Mouse (Mus musculus): ENCODE measurements around the gene Sphk2. TPM values are rescaled to one million over a fixed set of nuclear protein-coding genes. Genes with fewer than 3 reads are reported as not detected.

The Sphk2 gene
- polyA plus RNA-seq, 1 experiment: 52.1 TPM

DNA sequence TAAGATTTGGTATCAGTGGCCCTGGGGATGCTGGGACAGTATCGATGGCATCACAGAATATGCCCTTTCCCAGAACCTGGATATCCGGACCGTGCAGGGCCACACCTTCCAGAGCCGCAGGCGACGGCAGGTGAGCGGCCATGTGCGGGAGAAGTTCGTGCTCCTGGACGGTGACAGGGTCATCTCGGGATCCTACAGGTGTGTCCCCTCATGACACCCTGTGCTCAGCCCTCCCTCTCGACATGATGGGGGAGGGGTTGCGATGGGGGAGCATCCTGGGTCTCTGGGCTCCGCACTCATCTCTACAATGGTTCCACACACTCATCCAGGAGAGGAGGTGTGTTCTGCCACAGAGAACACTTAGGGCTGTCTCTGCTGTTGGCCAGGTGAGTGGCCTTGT is 6.0 kb upstream of the Sphk2 start:
- DNase-seq (ENCODE audit: low read depth): no peak

DNA sequence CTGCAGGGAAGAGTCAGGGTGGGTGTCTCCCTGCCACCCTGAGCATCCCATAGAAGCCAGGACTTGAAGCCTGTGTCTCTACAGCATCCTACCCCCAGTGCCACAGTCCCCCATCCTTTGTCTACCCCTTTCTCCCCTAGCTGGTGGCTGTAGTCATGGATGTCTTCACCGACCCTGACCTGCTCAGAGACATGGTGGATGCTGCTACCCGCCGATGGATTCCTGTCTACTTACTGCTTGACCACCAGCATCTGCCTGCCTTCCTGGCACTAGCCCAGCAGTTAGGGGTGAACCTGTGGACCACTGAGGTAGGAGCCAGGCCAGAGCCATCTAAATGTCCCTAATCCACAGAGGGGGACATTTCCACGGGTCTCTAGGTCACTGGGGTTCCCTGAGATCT is 5.5 kb upstream of the Sphk2 start:
- DNase-seq (ENCODE audit: low read depth): no peak

DNA sequence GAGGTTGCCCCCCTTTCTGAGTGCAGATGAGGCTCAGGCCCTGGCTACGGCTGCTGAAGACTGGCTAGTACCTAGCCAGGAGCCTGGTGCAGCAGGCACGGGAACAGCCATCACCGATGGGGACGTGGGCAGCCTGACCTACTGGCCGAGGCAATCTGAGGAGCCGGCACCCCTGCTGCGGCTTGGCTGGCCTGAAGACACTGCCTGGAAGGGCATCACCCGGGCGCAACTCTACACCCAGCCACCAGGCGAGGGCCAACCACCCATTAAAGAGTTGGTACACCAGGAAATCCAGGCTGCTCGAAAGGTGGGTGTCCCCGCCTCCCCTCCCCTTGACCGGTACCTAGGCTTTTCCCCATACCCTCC is 4.5 kb upstream of the Sphk2 start:
- DNase-seq (ENCODE audit: low read depth): no peak

DNA sequence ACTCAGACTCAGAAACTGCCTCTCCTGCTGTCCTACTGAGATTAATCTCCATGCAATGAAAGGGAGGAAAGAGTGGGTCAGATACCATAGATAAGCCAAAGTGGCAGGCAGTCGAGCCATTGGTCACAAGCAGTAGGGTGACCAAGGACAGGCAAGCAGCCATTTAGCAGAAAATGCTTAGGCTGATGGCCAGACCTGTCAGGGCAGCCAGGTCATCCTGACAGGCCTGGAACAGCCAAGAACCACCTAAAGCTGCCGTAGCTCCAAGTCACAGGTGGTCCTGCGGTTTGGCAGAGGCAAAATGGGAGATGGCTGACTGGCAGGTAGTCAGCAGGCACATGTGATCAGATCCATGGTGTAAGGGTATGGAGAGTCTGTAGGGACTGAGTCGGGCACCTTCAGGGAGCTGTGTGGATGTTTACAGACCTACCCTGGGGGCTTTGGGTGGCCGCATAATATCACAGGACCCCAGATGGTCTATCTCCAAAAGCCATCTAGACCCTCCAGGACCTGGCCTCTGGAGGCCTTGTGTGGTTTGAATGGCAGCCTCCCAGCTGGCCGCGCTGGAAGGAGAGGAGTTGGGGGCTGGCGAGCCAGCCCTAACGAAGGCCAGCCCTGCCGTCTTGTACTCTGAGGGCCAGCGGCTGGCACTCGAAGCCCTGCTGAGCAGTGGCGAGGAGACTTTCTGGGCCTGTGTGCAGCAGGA is 4.0 kb upstream of the Sphk2 start:
- no peak for DNase-seq (ENCODE audit: low read depth)

DNA sequence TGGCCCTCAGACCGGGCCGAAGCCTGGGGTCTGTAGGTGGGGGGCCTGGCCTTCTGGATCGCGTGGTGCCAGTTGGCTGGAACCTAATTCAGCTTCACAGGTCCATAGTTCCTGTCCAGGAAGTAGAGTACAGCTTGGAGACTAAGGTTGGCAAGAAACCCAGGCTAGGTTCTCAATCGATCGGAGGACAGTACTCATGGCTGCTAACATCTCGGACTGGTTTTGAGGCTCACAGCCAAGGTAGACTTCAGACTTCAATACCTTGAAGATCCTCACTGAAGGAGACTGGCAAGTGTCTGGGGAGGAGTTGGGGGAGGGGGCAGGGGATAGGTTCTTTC is 3.4 kb upstream of the Sphk2 start:
- DNase-seq (ENCODE audit: low read depth): no peak

DNA sequence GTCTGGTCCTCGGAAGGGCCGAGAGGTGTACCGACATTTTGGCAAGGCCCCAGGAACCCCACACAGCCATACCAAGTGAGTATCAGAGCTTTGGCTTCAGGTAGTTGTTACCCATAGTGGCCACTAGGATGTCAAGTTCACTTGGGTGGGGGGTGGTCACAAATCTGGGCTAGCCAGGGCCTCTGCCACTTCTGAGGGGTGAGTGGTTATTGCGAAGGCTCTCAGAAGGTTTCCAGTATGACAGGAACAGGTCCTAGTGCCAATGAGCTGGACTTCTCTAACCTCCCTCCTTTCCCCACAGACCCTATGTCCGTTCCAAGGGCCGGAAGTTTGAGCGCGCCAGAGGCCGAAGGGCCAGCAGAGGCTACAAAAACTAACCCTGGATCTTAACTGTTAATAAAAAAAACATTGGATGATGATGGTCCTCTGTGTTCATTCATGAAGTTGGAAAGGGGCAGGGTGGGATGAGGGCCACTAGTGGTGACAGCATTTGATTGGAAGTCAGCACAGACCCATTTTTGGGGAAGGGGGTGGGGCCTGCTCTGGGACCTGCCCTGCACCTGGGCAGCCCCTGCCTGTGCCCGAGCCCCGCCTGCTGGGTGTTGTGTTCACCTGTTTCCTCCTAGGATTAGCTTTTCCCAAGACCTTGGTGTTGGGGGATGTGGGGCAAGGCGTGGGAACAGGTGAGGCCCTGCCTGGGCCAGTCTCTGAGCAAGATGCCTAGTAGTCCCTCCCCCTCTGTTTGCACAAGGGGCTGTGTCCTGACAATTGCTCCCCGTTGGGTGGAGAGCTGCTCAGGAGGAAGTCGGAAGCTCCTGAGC is 2.8 kb upstream of the Sphk2 start, which contains the start of gene Fam83e:
Gene Fam83e, plus strand, starts transcription at position 800 of the 821 bp plus-strand sequence.
- DNase-seq (ENCODE audit: low read depth): no peak

DNA sequence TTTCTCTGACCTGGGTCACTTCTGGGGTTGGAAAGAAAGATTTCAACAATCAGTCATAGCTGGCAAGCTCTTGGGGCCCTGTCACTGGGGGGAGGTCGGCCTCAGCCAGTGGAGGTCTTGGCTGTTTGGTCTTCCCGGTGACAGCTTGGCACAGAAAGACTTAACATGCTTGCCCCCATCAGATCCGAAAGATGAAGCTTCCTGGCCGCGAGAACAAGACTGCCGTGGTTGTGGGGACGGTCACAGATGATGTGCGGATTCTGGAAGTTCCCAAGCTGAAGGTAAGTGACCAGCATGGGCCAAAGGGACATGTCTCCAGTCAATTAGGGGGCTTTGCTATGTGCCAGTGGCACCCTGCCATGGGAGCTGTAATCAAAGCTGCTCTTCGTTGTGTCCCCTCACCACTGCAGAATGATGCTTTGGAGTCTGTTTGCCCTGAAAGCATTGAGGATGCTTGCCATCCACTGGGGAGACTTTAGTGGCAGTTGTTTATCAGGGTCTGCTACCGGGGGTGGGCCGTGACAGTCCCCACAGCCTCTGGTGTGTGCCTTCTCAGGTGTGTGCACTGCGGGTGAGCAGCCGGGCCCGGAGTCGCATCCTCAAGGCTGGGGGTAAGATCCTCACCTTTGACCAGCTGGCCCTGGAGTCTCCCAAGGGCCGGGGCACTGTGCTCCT is 2.1 kb upstream of the Sphk2 start:
- no peak for DNase-seq (ENCODE audit: low read depth)

DNA sequence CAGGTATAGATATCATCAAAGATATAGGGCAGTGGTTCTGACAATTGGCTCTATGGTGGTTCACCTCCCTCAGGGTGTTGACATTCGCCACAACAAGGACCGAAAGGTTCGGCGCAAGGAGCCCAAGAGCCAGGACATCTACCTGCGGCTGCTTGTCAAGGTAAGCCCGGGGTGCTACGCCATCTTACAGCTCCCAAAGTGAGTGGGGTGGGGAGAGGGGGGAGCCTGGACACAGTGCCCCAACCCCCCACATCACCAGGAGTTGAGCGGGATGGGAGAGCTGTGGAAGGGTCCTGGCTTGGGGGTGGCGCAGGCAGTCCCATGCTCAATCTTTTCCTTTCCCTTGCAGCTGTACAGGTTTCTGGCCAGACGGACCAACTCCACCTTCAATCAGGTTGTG is 1.4 kb upstream of the Sphk2 start:
- DNase-seq (ENCODE audit: low read depth): no peak

DNA sequence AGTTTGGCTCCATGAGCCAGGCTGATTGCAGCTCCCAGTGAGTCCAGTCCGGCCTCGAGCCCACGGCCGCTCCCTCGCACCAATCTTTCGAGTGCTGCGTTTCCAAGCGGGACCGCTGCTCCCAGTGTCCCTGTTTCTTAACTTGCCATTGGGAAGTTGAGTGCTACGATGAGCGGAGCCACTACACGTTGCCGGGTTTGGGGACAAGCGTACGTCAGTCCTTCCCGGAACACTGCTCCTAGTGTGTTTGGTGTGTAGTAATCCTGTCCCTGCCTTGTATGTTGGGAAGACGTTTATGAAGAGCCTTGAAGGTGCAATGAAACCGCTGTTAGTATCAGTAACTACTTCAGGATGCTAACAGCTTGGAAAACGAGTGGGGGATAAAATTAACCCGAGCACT is 529 bp upstream of the Sphk2 start:
- DNase-seq (ENCODE audit: low read depth): no peak

DNA sequence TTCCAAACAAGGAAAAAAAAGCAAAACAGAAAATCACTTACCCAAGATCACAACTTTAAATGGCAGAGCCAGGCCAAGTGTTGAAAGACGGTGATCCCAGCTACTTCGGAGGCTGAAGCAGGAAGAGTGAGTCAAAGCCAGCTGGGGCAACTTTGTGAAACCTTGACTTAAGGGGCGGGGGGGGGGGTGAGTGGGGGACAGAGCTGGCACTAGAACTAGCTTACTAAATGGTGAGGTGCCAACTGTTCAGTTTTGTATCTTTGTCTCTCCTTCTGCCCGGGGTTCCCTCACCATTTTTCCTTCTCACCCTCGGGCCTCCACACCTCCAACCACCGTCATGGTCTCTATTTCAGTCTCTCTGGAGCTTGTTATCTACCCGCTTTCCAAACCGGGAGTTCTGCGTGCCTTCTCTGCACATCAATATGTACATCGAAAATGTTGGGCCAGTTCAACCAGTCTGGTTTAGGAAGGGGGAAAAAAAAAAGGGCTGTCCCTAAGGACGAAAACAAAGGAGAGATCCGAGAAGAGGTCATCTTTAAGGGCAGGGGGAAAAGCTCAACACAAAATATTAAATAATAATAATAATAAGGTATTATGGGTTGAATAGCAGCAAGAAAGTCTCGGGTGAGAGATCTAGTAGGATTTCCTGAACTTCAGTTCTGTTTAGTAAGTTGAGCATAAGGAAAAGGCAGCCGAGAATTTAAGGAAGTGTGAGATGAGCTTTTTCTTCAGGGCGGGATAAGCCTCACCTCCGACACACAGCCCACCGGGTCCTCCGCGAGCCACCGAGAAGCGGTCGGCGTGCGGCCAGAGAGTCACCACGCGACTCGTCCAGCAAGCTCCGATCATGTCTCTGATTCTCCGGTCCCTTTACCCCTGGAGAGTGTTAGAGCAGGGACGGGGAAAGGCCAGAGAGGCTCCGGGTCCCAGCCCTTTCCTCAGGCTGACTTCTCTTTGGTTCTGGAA is 567 bp downstream of the Sphk2 start:
- DNase-seq (ENCODE audit: low read depth): no peak

DNA sequence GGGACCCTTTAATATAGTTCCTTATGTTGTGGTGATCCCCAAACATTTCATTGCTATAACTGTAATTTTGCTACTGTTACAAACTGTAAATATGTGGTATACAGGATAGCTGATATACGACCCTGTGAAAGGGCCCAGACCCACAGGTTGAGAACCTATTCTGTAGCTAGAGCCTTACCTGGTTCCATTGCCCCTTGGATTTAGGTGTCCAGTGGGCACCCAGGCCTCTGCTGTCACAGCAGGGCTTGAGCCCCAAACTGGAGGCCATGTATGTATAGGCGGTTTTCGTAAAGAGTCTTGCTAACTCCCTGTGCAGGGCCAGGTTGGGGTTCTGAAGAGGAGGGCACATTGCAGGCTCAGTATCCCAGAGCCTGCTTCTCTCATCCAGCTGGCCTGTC is 1.3 kb downstream of the Sphk2 start:
- DNase-seq (ENCODE audit: low read depth): no peak

DNA sequence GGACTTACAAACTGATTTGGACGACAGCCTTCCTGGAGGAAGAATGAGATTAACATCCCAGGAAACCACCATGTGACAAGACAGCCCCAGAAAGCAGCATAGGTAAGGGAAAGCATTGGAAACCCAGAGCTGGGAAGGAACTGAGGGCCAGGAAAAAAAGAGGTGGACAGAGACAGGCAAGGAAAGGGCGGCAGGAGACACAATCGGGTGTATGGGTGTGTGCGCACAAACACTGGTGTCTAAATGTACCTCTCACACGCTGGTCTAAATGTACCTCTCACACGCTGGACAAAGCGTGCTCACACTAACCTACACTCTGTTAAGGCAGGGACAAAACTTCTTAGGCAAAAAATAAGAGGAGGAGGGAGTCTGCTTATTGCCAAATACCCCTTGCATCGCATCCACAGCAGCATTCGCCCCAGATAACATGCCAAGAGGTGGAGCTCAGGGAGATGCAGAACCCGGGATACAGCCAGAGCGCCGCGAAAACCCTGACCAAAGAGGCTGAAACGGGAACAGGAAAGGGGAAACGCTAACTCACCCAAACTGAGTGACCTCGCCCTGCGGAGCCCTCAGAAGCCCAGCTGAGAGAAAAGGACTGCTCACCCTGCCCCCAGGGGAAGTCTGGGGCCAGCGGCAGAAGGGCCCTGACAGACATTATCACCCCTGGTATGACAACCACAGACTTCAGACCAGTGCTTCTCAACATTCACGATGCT is 1.9 kb downstream of the Sphk2 start:
- no peak for DNase-seq (ENCODE audit: low read depth)

DNA sequence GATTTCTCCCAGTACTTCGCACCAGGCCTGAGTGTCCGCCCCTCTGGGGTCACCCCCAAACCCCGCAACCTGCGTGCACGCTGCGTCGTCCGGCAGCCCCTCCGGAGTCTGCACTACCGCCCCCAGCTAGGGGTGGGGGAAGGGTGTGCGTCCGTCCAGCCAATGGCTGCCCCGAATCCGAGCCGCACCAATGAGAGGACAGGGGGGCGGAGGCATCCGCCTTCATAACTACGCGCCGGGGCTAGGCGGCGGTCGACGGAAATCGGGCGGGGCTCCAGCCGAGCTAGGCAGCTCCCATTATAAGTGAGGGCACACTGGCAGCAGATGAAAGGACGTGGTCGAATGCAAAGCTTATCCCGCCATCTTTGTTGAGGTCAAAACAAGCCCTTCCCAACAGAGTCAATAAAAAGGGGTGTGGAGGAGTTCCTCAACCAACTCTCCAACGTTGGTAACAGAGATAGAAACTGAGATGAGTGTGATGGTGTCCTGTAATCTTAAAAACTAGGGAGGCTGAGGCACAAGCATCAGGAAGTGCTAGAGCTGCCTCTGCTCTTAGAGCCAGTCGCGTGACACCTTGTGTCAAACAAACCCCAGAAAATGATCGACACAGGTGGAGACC is 2.6 kb downstream of the Sphk2 start, which contains the start of gene Rpl18:
Gene Rpl18, plus strand, starts transcription at position 368 of the 619 bp plus-strand sequence.
- no peak for DNase-seq (ENCODE audit: low read depth)

DNA sequence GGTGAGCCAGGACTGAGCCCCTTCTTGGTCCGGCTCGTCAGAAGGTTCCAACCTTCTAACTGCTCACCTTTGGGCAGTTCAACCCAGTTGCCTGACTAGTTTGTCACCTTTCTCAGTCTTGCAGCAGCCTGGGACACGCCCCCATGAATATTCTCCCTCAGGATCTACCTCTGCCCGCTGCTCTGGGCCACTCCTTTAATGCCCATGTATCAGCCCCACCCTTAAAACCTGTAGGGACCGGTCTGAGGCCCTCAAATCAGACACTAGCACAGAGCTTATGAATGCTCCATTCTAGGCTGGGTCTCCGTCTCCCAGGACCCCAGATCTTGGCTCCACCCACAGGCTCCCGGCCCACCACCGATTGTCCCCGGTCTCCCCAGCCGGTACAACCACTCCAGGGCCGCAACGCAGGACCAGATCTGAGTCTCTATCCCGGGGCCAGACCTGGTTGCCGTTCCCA is 3.1 kb downstream of the Sphk2 start:
- no peak for DNase-seq (ENCODE audit: low read depth)

DNA sequence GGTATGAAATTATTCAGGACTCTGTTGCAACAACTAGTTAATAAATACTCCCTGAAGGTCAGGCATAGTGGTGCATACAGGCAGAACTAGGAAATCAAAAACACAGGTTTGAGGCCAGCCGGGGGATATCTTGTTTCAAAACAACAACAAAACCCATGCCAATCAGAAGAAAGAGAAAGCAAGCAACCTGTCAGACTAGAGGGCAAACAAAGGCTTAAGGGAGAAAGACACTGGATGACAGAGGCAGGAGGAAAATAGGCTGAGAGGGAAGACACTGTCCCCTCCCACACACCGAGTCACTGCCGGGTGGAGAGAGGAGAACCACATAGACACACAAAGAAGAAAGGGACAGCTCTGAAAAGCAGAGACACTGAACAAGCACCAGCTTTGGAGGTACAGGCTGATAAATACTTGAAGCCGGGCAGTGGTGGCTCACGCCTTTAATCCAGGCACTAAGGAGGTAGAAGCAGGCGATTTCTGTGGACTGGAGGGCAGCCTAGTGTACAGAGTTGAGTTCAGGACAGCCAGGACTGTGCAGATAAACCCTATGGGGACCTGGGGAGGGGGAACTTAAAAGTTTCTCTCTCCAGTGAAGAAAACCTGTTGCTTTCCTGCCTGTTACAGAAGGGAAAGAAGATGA is 3.8 kb downstream of the Sphk2 start:
- no peak for DNase-seq (ENCODE audit: low read depth)

DNA sequence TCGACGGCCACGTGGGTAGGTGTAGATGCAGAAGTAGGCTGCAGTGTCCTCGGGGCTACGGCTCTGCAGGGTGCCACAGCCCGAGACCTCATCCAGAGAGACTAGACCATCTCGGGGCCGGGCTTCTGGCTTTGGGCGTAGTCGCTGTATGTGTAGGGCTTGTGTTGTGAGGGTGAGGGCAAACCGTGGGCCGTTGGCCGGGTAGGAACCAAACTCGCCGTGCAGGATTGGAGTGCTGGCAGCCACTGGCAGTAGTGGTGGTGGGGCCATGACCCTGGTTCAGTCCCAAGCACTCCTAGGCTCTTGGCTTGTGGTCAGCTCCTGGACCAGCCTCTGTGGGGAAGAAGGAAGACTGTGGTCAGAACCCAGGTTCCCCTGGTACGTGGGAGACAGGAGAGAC is 4.4 kb downstream of the Sphk2 start:
- no peak for DNase-seq (ENCODE audit: low read depth)

DNA sequence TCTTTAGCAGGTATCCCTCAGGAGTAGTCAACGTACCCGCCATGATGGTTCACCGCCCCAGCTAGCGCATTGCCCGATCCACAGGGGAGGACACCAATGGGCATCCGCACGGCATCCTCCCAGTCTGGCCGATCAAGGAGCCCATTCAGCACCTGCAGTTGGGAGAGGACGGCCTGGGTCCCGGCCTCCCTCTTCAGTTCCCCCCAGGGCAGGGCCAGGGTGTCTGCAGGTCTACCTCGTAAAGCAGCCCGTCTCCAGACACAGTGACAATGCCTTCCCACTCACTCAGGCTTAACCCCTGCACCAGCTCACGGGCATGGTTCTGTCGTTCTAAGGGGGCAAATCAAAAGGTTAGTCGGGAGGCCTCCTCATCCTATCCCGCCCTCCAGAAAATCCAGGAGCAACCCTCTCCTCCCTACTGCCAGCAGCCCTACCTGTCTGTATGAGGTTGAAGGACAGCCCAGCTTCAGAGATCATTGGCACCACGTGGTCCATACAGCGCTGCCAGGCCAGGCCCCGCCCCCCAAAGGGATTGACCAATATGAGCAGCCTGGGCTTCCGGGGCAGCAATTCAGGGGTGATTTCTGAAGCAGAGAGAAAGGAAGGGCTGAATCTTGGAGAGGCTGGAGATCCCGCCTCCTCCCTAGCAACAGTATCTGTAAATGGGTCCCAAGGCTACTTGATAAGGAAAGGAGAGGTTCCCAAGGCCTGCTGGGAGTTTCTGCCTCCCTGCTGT is 5.6 kb downstream of the Sphk2 start:
- no peak for DNase-seq (ENCODE audit: low read depth)

DNA sequence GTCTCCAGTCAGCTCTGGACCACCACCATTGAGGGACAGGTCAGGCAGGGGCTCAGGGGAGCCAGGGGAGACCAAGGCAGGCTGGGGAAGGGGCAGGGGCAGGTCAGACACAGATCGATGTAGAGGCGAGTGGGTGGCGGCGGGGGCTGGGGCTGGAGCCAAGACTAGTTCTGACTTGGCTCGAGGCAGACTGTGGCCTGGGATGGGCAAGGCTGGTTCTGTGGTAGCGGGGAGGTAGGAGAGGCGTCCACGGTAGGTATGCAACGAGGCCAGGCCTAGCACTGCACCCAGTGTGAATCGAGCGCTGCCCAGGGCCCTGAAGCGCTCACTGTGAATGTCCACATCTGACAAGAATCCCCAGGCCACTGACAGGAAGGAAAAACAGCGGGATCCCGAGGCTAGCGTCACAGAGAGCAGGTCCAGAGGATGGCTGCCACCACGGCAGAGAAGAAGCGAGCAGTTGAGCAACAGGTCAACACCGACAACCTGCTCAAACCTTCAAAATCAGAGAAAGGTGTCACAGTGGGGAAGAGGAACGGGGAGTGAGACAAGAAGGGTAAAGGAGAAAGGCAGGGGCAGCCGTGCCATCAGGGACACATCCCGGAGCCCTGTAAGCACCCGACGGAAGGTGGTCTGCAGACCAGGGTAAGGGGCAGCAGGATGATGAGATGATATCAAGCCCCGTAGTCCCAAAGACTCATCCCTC is 6.3 kb downstream of the Sphk2 start:
- no peak for DNase-seq (ENCODE audit: low read depth)

Data from gonadal fat pad, adult 2 months (tissue).